Mouse (Mus musculus) heart, embryonic 10.5 days (tissue): ENCODE data around the gene Dgke. TPM values are rescaled to one million over a fixed set of nuclear protein-coding genes. Genes with fewer than 3 reads are reported as not detected.
A peak's percentile ranks its signal among the peaks of the same experiment; 100 is the strongest.

Experiments
- DNase-seq: peaks from one replicate; pipeline ENCODE4 v3.0.0-alpha.2; 2017; ENCODE audit warnings: low spot score
- H3K27ac ChIP-seq: fragments of 300-500 bp; sonication (generic); 2 replicates; pipeline ENCODE4 v1.5.1; 2016; ENCODE audit warnings: mild to moderate bottlenecking
- H3K27me3 ChIP-seq: fragments of 300-500 bp; sonication (generic); 2 replicates; pipeline ENCODE4 v1.6.1; 2016; ENCODE audit warnings: mild to moderate bottlenecking; ENCODE audit not compliant: poor library complexity, insufficient read depth, severe bottlenecking
- H3K36me3 ChIP-seq: fragments of 300-500 bp; sonication (generic); 2 replicates; pipeline ENCODE4 v1.6.1; 2016; ENCODE audit warnings: mild to moderate bottlenecking, moderate library complexity
- H3K4me1 ChIP-seq: fragments of 300-500 bp; sonication (generic); 2 replicates; pipeline ENCODE4 v1.6.1; 2016; ENCODE audit warnings: mild to moderate bottlenecking
- H3K4me3 ChIP-seq: fragments of 300-500 bp; sonication (generic); 2 replicates; pipeline ENCODE4 v1.5.1; 2016; ENCODE audit warnings: mild to moderate bottlenecking, moderate library complexity
- H3K9me3 ChIP-seq: fragments of 300-500 bp; sonication (generic); 2 replicates; pipeline ENCODE4 v1.6.1; 2016; ENCODE audit warnings: mild to moderate bottlenecking, moderate library complexity
- WGBS: fragments of 180-500 bp; shearing (Covaris S2); methylation state at CpG from one replicate; pipeline ENCODE4 v1.1.7; 2016; 5-methylcytosine and 5-hydroxymethylcytosine counted together
- polyA plus RNA-seq: library from polyadenylated mRNA; unstranded; fragments of >200 nt; fragmentation: Nextera tagmentation; extraction: Ambion mirVana; gene quantifications from 2 replicates; pipeline ENCODE4 v1.2.1, GENCODE M21; 2016

Dgke gene
- polyA plus RNA-seq, 1 experiment from 2014 or later = 5.3 TPM

DNA sequence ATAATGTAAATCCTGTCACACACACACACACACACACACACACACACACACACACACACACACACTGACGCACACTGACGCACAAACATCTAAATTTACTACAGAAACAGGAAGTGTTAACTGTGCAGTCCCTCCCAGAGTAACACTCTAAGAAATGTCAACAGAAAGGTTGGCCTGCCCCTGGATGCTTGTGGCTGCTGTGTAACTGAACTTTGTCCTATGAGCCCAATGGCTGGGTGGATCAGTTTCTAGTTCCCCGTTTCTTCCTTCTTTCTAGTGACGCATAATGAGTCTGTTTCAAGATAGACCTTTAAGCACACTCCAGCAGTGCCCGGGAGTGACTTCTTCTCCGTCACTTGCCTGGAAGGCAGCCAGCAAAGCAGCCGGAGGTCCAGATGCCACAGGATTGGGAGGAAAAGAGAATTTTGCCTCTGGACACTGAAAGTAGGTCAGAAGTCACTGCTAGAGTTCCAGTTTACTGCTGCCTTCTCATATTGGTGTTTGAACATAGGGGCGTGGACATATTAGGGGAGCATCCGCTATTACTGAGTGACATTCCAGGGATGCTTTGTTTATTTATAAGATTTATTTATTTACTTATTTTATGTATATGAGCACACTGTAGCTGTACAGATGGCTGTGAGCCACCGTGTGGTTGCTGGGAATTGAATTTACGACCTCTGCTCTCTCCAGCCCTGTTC is 42.3 kb downstream of the Dgke start:
- DNase-seq = no peak
- no peak overlapping the region for H3K4me3 ChIP-seq
- H3K27ac ChIP-seq = peak overlapping the region; percentile 54; the same call in 1 of the 2 replicates
- H3K27me3 ChIP-seq = no peaks in the 10 kb centered on the region
- no peaks in the 10 kb centered on the region for H3K9me3 ChIP-seq
- WGBS = 63% methylated on average over 11 of the region's 11 CpGs
- H3K36me3 ChIP-seq = no peaks in the 10 kb centered on the region
- H3K4me1 ChIP-seq = peaks cover 45% of the 10 kb centered on the region

DNA sequence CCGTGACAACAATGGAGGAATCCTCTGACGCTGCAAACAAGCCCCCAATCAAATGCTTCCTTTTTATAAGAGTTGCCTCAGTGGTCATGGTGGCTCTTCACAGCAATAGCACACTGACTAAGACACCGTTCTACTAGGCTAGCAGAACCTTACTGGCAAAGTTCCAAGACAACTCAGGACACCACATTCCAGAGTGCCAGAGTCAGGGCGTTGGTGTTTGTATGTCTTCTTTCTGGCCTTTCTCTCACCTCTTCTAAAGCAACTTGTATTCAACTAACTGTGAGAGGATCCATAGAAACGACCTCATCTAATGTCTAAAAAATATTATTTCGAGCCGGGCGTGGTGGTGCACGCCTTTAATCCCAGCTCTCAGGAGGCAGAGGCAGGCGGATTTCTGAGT is 43.2 kb downstream of the Dgke start:
- WGBS = 67% methylated on average over 10 of the region's 10 CpGs
- H3K4me1 ChIP-seq = peaks cover 37% of the 10 kb centered on the region
- no peak overlapping the region for H3K27ac ChIP-seq
- no peaks in the 10 kb centered on the region for H3K27me3 ChIP-seq
- 0 out of 2 replicates have a peak, but pooled peaks cover 2% of the 10 kb centered on the region for H3K36me3 ChIP-seq
- no peaks in the 10 kb centered on the region for H3K9me3 ChIP-seq
- H3K4me3 ChIP-seq = no peak overlapping the region
- no peak for DNase-seq

DNA sequence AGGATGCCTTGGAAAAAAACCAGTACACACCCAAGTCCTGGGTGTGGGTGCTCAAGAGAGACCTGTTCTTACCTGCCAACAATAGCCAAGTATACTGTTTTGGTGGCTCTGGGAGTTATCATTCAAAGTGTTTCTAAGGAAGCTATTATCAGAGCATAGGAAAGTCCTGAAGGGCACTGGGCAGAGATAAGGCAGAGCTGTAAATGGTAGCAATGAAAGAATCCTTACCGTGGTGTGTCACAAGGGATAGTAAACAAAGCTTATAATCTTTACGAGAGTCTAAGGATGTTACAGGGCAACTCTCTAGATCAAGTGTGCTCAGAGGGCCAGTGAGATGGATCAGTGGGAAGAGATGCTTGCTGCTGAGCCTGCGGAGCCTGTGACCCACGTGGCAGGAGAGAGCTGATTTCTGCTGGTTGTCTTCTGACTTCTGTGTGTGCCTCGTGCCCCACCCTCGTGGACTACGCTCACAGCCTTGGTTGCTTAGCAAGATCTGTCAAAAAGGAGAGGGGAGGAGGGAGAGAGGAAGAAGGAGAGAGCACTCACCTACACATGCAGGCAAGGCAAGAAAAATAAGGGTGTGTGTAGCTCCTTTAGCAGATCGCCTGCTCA is 44.4 kb downstream of the Dgke start:
- Histone ChIP-seq H3K4me3 (no peak overlapping the region), H3K27me3 (no peaks in the 10 kb centered on the region), H3K9me3 (no peaks in the 10 kb centered on the region), H3K27ac (no peak overlapping the region; the same call in 1 of the 2 replicates), H3K4me1 (peaks cover 33% of the 10 kb centered on the region), H3K36me3 (peaks cover 9% of the 10 kb centered on the region; the same call in 1 of the 2 replicates)
- DNase-seq = no peak
- 38% methylated on average over 8 of the region's 8 CpGs for WGBS

DNA sequence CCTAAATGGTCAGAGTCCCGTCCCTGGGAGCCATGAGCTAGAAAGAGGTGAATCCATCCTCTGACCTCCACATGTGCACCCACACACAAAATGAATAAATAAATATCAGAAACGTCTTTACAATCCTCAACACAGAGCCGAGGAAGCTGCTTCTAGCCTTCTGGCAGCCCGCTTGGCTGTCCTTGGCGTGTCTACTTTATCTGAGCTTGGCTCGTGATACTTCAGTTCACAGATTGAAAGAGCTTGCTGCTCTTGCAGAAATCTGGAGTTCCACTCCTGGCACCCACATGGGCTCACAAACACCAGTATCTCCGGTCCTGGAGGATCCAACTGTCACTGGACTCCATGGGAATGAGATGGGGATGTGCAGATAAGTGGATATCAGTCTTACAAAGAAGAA is 45.0 kb downstream of the Dgke start:
- Histone ChIP-seq H3K9me3 (no peaks in the 10 kb centered on the region), H3K4me3 (no peak overlapping the region), H3K27me3 (no peaks in the 10 kb centered on the region), H3K36me3 (peaks cover 13% of the 10 kb centered on the region), H3K4me1 (peaks cover 33% of the 10 kb centered on the region), H3K27ac (no peak overlapping the region)
- no peak for DNase-seq
- 65% methylated on average over 7 of the region's 7 CpGs for WGBS

DNA sequence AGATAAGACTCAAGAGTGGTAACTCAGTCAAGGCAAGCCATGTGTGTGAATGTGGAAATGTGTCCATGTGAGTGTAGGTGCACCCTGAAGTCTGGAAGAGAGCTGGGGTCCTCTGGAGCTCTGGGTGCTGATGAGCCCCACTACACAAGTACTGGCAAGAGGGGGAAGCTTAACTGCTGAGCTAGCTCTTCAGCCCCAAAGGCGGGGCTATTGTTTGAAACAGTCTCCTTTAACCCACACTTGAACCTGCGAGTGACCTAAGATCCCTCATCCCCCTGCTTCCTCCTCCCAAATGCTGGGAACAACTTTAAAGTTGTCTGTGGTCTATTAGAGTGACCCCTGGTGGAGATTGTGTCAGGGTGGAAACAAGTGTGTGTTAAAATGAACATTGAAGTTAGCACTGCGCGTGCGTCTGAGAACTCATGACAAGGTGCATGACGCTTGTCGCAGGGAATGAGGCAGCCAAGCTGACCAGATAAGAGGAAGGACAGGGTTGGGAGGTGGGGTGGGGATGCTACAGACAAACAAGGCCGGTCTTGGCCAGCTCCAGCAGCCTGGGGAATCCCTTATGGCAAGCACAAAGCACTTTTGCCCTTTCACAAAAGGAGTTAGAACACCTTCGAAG is 45.9 kb downstream of the Dgke start:
- no peaks in the 10 kb centered on the region for H3K9me3 ChIP-seq
- H3K4me3 ChIP-seq = no peak overlapping the region
- no peak for DNase-seq
- H3K4me1 ChIP-seq = peaks cover 33% of the 10 kb centered on the region
- H3K27me3 ChIP-seq = no peaks in the 10 kb centered on the region
- H3K36me3 ChIP-seq = peaks cover 22% of the 10 kb centered on the region
- H3K27ac ChIP-seq = no peak overlapping the region
- 61% methylated on average over 9 of the region's 9 CpGs for WGBS

DNA sequence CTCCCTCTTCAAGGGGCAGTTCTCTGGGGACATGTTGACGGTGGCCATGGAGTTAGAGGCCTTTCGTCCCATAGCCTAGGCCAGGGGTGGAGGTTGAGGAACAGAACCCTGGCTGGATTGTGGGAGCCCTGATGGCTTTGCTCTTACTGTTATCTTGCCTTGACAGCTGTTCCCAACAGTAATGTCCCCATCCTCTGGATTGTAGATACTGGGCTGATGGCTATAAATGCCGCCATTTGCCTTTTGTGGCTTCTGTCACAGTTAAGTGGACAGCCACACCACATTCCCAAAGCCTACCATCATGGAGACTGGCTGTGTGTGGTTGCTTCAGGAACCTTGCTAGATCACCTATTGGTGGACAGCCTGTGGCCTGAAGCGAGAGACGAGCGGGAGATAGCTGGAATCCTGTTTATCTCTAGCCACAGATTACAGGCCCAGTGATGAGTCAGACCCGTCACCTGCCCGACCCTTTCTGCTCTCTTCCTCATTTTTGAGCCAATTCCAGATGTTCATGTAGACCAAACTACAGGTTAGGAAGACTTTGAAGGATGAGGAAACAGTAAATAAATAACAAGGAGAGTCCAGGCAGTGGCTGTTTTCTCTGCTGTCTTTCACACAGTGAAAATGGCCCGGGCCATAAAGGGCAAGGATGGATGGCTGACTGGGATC is 49.0 kb downstream of the Dgke start:
- 69% methylated on average over 9 of the region's 9 CpGs for WGBS
- H3K9me3 ChIP-seq = no peaks in the 10 kb centered on the region
- peaks cover 24% of the 10 kb centered on the region for H3K4me1 ChIP-seq
- H3K36me3 ChIP-seq = peaks cover 49% of the 10 kb centered on the region
- DNase-seq = no peak
- H3K27me3 ChIP-seq = no peaks in the 10 kb centered on the region
- H3K4me3 ChIP-seq = no peak overlapping the region
- no peak overlapping the region for H3K27ac ChIP-seq

DNA sequence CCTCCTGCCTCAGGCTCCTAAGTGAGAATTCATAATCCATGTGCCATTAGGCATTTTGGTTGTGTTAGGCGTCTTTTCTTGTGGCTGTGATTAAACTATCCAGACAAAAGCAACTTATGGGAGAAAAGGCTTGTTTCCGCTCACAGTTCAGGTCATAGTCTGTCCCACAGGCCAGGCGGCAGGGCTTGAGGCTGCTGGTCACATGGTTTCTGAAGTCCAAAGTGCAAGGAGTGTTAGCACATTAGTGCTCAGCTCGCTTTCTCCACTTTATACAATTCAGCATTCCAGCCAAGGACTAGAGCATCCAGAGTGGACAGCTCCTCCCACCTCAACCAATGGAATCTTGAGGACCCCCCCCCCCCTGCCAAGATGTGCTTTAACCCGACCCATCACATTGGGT is 54.4 kb downstream of the Dgke start:
- 87% methylated on average over 5 of the region's 5 CpGs for WGBS
- H3K36me3 ChIP-seq = peaks cover 78% of the 10 kb centered on the region

DNA sequence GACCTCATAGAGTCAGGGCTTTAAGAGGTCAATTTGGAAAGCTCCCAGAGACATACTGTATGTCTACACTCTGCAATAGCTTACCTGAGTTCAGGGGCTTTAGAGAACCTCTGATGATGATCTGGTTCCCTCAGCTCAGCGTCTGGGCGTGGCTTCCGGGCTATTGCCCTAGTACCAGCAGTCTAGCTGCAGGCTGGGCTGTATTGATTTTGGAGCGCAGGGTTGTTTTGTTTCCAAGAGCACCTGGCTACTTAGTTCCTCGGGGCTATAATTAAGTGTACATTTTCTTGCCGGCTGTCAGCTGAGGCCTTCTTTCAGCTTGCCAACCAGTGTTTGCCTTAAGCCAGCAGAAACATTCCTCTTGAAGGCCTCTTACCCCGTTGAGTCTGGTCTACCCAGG is 57.2 kb downstream of the Dgke start:
- Histone ChIP-seq H3K9me3 (no peaks in the 10 kb centered on the region), H3K36me3 (peaks cover 71% of the 10 kb centered on the region), H3K4me3 (no peak overlapping the region), H3K27me3 (no peaks in the 10 kb centered on the region), H3K27ac (no peak overlapping the region), H3K4me1 (no peaks in the 10 kb centered on the region)
- WGBS = 87% methylated on average over 7 of the region's 7 CpGs
- no peak for DNase-seq

More for the DNA sequence above, 54.4 kb downstream of the Dgke start:
- H3K4me3 ChIP-seq = no peak overlapping the region
- no peaks in the 10 kb centered on the region for H3K4me1 ChIP-seq
- DNase-seq = no peak
- H3K9me3 ChIP-seq = no peaks in the 10 kb centered on the region
- no peak overlapping the region for H3K27ac ChIP-seq
- no peaks in the 10 kb centered on the region for H3K27me3 ChIP-seq

DNA sequence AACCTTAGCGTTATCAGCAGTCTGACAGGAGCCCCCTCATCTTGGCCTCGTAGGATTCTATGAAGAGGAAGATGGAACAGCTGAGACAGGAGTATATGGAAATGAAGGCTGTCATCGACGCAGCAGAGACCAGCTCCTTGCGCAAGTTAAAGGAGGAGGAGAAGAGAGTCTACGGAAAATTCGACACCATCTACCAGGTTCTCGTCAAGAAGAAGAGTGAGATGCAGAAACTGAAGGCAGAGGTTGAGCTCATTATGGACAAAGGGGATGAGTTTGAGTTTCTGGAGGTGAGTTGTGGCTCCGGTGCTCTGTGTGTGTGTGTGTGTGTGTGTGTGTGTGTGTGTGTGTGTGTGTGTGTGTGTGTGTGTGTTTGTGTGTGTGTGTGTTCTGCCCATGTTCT is 57.6 kb downstream of the Dgke start:
- peaks cover 66% of the 10 kb centered on the region for H3K36me3 ChIP-seq
- H3K4me1 ChIP-seq = no peaks in the 10 kb centered on the region
- H3K27me3 ChIP-seq = no peaks in the 10 kb centered on the region
- no peaks in the 10 kb centered on the region for H3K9me3 ChIP-seq
- DNase-seq = no peak
- no peak overlapping the region for H3K4me3 ChIP-seq
- no peak overlapping the region for H3K27ac ChIP-seq
- WGBS = 85% methylated on average over 9 of the region's 9 CpGs

DNA sequence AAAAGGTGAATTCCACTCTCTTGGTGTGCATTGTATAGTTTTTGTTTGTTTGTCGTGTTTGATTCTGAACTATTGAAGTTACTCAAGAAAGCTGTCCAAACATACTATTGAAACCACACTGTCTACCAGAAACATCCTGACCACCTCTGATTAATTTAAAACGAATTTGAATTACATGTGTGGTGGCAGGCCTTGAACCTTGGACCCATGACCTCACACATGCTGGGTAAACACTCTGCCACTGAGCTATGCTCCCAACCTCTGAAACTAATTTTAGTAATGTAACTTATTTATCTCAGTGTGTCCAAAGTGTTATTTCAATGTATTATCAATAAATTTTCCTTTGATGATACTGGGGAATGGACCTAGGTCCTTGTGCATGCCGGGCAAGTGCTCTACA is 59.1 kb downstream of the Dgke start:
- no peak for DNase-seq
- H3K9me3 ChIP-seq = no peaks in the 10 kb centered on the region
- peaks cover 52% of the 10 kb centered on the region for H3K36me3 ChIP-seq
- no peak overlapping the region for H3K4me3 ChIP-seq
- no peaks in the 10 kb centered on the region for H3K27me3 ChIP-seq
- peaks cover 13% of the 10 kb centered on the region for H3K4me1 ChIP-seq
- H3K27ac ChIP-seq = no peak overlapping the region
- WGBS = 87% methylated on average over 3 of the region's 3 CpGs

DNA sequence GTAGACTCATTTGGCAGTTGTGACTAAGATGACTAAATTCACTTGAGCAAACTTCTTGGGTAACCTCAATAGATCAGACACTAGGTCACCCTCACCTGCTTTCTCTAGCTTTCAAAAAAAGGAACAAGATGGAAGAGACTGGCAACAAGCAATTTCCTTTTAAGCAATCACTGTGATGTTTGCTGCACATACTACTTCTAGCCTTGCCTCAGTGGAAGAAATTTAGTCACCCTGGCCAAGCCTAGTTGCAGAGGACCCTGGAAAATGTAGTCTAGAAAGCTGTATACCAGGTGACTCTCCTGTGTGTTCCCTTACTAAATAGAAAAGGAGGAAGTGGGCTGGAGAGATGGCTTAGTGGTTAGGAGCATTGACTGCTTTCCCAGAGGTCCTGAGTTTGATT is 60.2 kb downstream of the Dgke start:
- H3K27ac ChIP-seq = no peak overlapping the region
- peaks cover 19% of the 10 kb centered on the region for H3K4me1 ChIP-seq
- no peaks in the 10 kb centered on the region for H3K27me3 ChIP-seq
- no peak overlapping the region for H3K4me3 ChIP-seq
- no peak for DNase-seq
- peaks cover 41% of the 10 kb centered on the region for H3K36me3 ChIP-seq
- H3K9me3 ChIP-seq = no peaks in the 10 kb centered on the region

DNA sequence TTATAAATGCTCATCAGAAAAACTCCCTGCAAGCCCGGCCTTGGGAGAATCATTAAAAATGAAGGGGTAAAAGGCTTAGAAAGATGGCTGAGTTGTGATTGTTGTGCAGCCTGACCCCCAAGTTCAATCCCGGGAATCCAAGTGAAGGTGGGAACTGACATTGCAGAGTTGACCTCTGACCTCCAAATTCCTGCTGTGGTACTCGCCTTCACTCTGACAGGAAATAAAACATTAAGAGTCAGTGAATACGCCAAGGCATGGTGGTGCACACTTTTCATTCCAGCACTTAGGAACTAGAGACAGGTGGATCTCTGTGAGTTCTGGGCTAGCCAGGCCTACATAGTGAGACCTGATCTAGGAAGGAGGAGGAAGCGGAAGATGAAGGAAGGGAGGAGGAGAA is 61.2 kb downstream of the Dgke start:
- Histone ChIP-seq H3K27ac (no peak overlapping the region), H3K27me3 (no peaks in the 10 kb centered on the region; the same call in 1 of the 2 replicates), H3K36me3 (peaks cover 31% of the 10 kb centered on the region; the same call in 1 of the 2 replicates), H3K4me3 (no peak overlapping the region), H3K4me1 (peaks cover 20% of the 10 kb centered on the region), H3K9me3 (no peaks in the 10 kb centered on the region)
- 71% methylated on average over 5 of the region's 5 CpGs for WGBS
- DNase-seq = no peak

DNA sequence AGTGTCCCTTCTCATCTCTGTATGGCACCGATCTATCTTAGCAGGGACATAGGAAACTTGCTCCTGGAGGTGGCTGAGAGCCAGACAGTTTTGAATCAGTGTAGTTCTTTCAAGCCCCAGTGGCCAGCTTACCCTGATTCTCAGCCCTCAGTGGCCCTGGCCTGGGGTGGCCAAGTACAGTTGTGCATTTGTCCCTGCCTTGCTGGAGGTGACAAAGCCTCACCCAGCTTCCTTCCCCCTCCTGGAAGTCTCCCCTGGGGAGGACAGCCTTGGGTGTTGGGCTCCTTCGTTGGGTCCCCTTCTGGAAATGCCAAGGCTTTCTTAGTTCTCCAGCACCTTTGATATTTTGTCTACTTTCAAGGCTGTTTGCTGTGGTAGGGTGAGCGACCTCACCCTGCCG is 62.9 kb downstream of the Dgke start:
- H3K9me3 ChIP-seq = no peaks in the 10 kb centered on the region
- H3K36me3 ChIP-seq = peaks cover 15% of the 10 kb centered on the region; the same call in 1 of the 2 replicates
- H3K4me1 ChIP-seq = peaks cover 32% of the 10 kb centered on the region
- no peak overlapping the region for H3K27ac ChIP-seq
- WGBS = 81% methylated on average over 4 of the region's 4 CpGs
- H3K4me3 ChIP-seq = no peak overlapping the region
- H3K27me3 ChIP-seq = no peaks in the 10 kb centered on the region; the same call in 1 of the 2 replicates
- DNase-seq = no peak
